Mouse (Mus musculus): ENCODE results near the gene Pla1a.

DNA sequence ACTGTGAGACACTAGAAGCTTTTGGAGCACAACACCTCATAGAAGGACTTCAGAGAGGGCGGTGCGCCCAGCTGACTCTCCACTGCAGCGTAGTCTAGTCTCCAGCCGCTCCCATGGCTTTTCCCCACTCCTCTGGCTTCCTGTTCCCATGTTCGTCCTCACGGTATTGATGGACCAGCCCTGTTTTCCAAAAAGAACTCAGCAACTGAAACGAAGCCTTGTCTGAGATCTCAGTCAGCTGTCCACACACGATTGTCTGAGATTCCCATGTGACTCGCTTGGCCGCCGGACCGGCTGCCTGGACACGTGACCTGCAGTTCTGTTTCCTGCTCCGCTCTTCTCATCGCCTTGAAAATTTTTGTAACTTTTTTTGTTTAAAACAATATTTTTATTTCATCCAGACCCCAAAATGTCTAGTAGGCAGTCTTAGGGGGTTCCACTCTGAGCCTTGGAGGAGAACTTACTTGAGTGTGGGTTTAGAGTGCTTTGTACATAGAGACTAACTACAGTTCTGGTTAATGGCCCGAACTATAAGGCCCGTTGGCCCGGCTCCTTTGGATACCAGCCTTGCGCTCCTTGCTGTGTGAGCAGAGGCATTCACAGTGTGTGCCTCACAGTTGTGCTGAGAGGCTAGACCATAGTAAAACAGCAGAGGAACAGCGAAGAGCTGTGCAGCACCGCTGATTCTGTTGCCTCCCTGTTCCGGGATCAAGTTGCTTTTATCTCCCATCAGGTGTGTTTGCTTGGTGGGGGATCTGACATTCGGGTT is 40.6 kb downstream of the Pla1a start:
- TF ChIP-seq GATA1 (IDR thresholded peaks at IDR 0.05; ENCODE audit: borderline replicate concordance, low read length) (no peak), FLI1 (IDR thresholded peaks at IDR 0.05; ENCODE audit: low read length) (no peak)
